Mouse (Mus musculus): ENCODE measurements at regions not wholly inside any gene's neighbourhood (a gene's known extent, or its start where the extent isn't known, plus 50 kb on each side); places are given as distances from the start of the nearest gene placed in this dataset.

- DNase-seq (ENCODE audit: low read depth), result no peak
- no peak for TF ChIP-seq POLR2A (IDR thresholded peaks at IDR 0.05; ENCODE audit: borderline replicate concordance, extremely low read depth, insufficient read depth, insufficient read length, poor library complexity, severe bottlenecking)
- no peak for TF ChIP-seq CTCF (IDR thresholded peaks at IDR 0.05; ENCODE audit: borderline replicate concordance, extremely low read depth, insufficient read depth, insufficient read length)
Observed at GRCm38 (mm10) chr2:167847281-167848077, 84.4 kb upstream of the Ptpn1 start.

DNA sequence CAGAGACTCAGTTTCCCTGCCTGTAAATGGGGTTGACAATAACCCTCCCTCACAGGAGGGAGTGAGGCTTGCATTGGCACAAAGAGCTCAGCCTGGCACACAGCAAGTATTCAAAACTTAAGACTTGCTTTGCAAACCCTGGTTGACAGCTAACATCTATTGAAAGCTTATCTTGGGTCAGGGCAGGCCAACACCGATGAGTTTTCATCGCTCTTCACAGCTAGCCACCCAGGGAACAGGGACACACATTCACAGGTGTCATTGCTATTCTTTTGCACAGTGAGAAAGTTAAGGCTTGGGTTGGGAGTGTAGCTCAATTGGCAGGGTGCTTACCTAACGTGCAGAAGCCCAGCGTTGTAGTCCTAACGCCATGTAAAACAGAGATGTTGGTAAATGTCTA, 86.5 kb upstream of the Ptpn1 start:
- TF ChIP-seq CTCF (IDR thresholded peaks at IDR 0.05; ENCODE audit: borderline replicate concordance, extremely low read depth, insufficient read depth, insufficient read length) (no peak), POLR2A (IDR thresholded peaks at IDR 0.05; ENCODE audit: borderline replicate concordance, extremely low read depth, insufficient read depth, insufficient read length, poor library complexity, severe bottlenecking) (no peak)
- no peak for DNase-seq (ENCODE audit: low read depth)

DNA sequence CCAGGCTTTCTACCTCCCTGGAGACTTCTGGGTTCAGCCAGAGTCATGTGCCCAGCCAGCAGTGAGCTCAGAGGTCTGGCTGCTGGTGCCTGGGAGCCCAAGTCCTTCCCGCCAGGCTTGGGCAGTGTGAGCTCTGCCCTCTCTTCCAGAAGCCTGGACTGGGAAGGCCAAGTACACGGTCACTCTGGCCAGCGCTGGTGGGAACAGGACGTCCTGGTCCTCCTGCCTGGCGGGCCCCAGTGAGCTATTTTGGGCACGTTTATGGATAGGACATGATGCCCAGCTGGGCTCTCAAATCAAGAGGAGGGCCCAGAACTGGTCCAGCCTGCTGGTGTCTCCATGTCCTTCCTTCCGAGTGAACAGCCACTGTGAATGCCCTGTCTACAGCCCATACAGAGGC, 87.3 kb upstream of the Ptpn1 start:
- no peak for DNase-seq (ENCODE audit: low read depth)
- TF ChIP-seq CTCF (IDR thresholded peaks at IDR 0.05; ENCODE audit: borderline replicate concordance, extremely low read depth, insufficient read depth, insufficient read length) (no peak), POLR2A (IDR thresholded peaks at IDR 0.05; ENCODE audit: borderline replicate concordance, extremely low read depth, insufficient read depth, insufficient read length, poor library complexity, severe bottlenecking) (no peak)

GRCm38 (mm10) chr2:167843921-167844320, 87.9 kb upstream of the Ptpn1 start:
- DNase-seq (ENCODE audit: low read depth), result peak; percentile 44
- no peak for TF ChIP-seq CTCF (IDR thresholded peaks at IDR 0.05; ENCODE audit: borderline replicate concordance, extremely low read depth, insufficient read depth, insufficient read length)
- TF ChIP-seq POLR2A (IDR thresholded peaks at IDR 0.05; ENCODE audit: borderline replicate concordance, extremely low read depth, insufficient read depth, insufficient read length, poor library complexity, severe bottlenecking), result no peak

- no peak for DNase-seq (ENCODE audit: low read depth)
- TF ChIP-seq POLR2A (IDR thresholded peaks at IDR 0.05; ENCODE audit: borderline replicate concordance, extremely low read depth, insufficient read depth, insufficient read length, poor library complexity, severe bottlenecking), result no peak
- no peak for TF ChIP-seq CTCF (IDR thresholded peaks at IDR 0.05; ENCODE audit: borderline replicate concordance, extremely low read depth, insufficient read depth, insufficient read length)
Observed at GRCm38 (mm10) chr2:167842993-167843392, 88.9 kb upstream of the Ptpn1 start.

- TF ChIP-seq POLR2A (IDR thresholded peaks at IDR 0.05; ENCODE audit: borderline replicate concordance, extremely low read depth, insufficient read depth, insufficient read length, poor library complexity, severe bottlenecking) (no peak), CTCF (IDR thresholded peaks at IDR 0.05; ENCODE audit: borderline replicate concordance, extremely low read depth, insufficient read depth, insufficient read length) (no peak)
- no peak for DNase-seq (ENCODE audit: low read depth)
Observed at GRCm38 (mm10) chr2:167842473-167842872, 89.4 kb upstream of the Ptpn1 start.

- DNase-seq (ENCODE audit: low read depth), result no peak
- TF ChIP-seq POLR2A (IDR thresholded peaks at IDR 0.05; ENCODE audit: borderline replicate concordance, extremely low read depth, insufficient read depth, insufficient read length, poor library complexity, severe bottlenecking) (no peak), CTCF (IDR thresholded peaks at IDR 0.05; ENCODE audit: borderline replicate concordance, extremely low read depth, insufficient read depth, insufficient read length) (no peak)
Observed at GRCm38 (mm10) chr2:167841339-167842240, 90.3 kb upstream of the Ptpn1 start.

GRCm38 (mm10) chr2:167840344-167840743, 91.5 kb upstream of the Ptpn1 start:
- DNase-seq (ENCODE audit: low read depth), result no peak
- TF ChIP-seq POLR2A (IDR thresholded peaks at IDR 0.05; ENCODE audit: borderline replicate concordance, extremely low read depth, insufficient read depth, insufficient read length, poor library complexity, severe bottlenecking) (no peak), CTCF (IDR thresholded peaks at IDR 0.05; ENCODE audit: borderline replicate concordance, extremely low read depth, insufficient read depth, insufficient read length) (no peak)

DNA sequence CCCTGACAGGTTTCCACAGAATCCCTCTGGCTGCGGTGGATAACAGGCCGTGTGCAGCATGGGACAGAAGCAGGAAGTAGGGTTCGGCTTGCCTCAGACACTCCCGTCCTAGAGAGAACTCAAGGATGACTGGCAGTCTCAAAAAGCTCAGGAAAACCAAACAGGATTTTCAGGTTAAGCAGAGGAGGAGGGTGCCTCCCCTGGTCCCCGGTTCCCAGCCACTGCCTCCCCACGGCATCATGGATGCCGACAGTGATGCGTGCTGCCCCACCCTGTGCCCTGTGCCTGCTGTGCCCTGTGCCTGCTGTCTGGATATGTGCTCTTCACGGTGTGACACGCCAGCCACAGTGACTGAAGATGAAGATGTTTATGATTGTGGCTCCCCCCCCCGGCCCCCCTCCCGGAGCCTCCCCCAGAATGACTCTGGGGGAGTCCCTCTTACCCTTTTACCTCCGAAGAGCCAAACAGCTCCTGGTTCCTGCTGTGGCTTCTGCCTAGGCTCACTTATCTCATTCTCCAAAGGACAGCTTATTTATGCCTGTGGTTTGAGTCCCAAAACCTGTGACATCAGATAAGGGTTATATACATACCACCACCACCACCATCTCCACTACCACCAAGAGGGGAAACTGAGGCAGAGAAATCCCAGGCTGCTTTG, 92.4 kb upstream of the Ptpn1 start:
- DNase-seq (ENCODE audit: low read depth), result no peak
- TF ChIP-seq POLR2A (IDR thresholded peaks at IDR 0.05; ENCODE audit: borderline replicate concordance, extremely low read depth, insufficient read depth, insufficient read length, poor library complexity, severe bottlenecking), result no peak
- no peak for TF ChIP-seq CTCF (IDR thresholded peaks at IDR 0.05; ENCODE audit: borderline replicate concordance, extremely low read depth, insufficient read depth, insufficient read length)

GRCm38 (mm10) chr2:167837596-167837995, 94.3 kb upstream of the Ptpn1 start:
- no peak for TF ChIP-seq CTCF (IDR thresholded peaks at IDR 0.05; ENCODE audit: borderline replicate concordance, extremely low read depth, insufficient read depth, insufficient read length)
- no peak for TF ChIP-seq POLR2A (IDR thresholded peaks at IDR 0.05; ENCODE audit: borderline replicate concordance, extremely low read depth, insufficient read depth, insufficient read length, poor library complexity, severe bottlenecking)
- no peak for DNase-seq (ENCODE audit: low read depth)

- DNase-seq (ENCODE audit: low read depth), result no peak
- no peak for TF ChIP-seq POLR2A (IDR thresholded peaks at IDR 0.05; ENCODE audit: borderline replicate concordance, extremely low read depth, insufficient read depth, insufficient read length, poor library complexity, severe bottlenecking)
- no peak for TF ChIP-seq CTCF (IDR thresholded peaks at IDR 0.05; ENCODE audit: borderline replicate concordance, extremely low read depth, insufficient read depth, insufficient read length)
Observed at GRCm38 (mm10) chr2:167836611-167837010, 95.2 kb upstream of the Ptpn1 start.
